Mouse (Mus musculus) urinary bladder, adult 2 months (tissue): Measurements from ENCODE around the gene Timm17b. TPM values are rescaled to one million over a fixed set of nuclear protein-coding genes. Genes with fewer than 3 reads are reported as not detected.
"Not testable (repeated sequence)": the region's sequence is repeated elsewhere in the genome, so short reads cannot be mapped to it uniquely, and the experiment has no call there.

Experiments used
- DNase-seq: peaks from one replicate; pipeline ENCODE4 v3.0.0; 2022; ENCODE audit warnings: low spot score
- polyA plus RNA-seq: library from polyadenylated mRNA; depleted of rRNA; stranded (reverse); fragments of >200 nt; gene quantifications from 2 replicates; pipeline ENCODE4 v1.2.3, GENCODE M21; 2012; rRNA removed

The Timm17b gene
- 22.2 and 23.7 TPM in 2 replicates for polyA plus RNA-seq

GRCm38 (mm10) chrX:7898880-7899874, at the start of gene Timm17b, which contains the start of gene Pqbp1:
Gene Timm17b, plus strand, starts transcription at chrX:7899357.
Gene Pqbp1, minus strand, starts transcription at chrX:7899269.
- peak; percentile 54 for DNase-seq

- DNase-seq, result no peak
Observed at GRCm38 (mm10) chrX:7854578-7854977, 44.6 kb upstream of the Timm17b start.

- DNase-seq, result no peak
Observed at GRCm38 (mm10) chrX:7859191-7859753, 39.9 kb upstream of the Timm17b start.

GRCm38 (mm10) chrX:7863181-7863580, 36.0 kb upstream of the Timm17b start:
- no peak for DNase-seq

GRCm38 (mm10) chrX:7864551-7864950, 34.6 kb upstream of the Timm17b start:
- DNase-seq, result no peak

- DNase-seq, result no peak
Observed at GRCm38 (mm10) chrX:7865343-7865742, 33.8 kb upstream of the Timm17b start.

GRCm38 (mm10) chrX:7865786-7866185, 33.4 kb upstream of the Timm17b start:
- no peak for DNase-seq

GRCm38 (mm10) chrX:7867141-7867540, 32.0 kb upstream of the Timm17b start:
- no peak for DNase-seq

- no peak for DNase-seq
Observed at GRCm38 (mm10) chrX:7868506-7868905, 30.7 kb upstream of the Timm17b start.

- DNase-seq, result no peak
Observed at GRCm38 (mm10) chrX:7869826-7870225, 29.3 kb upstream of the Timm17b start.

GRCm38 (mm10) chrX:7878007-7878419, 21.1 kb upstream of the Timm17b start, which contains the start of gene Pim2:
Gene Pim2, plus strand, starts transcription at chrX:7878262.
- DNase-seq, result peak; percentile 49

- DNase-seq, result no peak
Observed at GRCm38 (mm10) chrX:7878495-7878894, 20.7 kb upstream of the Timm17b start.

GRCm38 (mm10) chrX:7879819-7880218, 19.3 kb upstream of the Timm17b start:
- no peak for DNase-seq

GRCm38 (mm10) chrX:7883841-7884567, 15.2 kb upstream of the Timm17b start, which contains the start of gene Slc35a2:
Gene Slc35a2, plus strand, starts transcription at chrX:7884028.
- DNase-seq, result peak; percentile 58

GRCm38 (mm10) chrX:7898211-7898610, 946 bp upstream of the Timm17b start:
- DNase-seq, result no peak

- no peak for DNase-seq
Observed at GRCm38 (mm10) chrX:7904441-7904840, 5.3 kb downstream of the Timm17b start.

GRCm38 (mm10) chrX:7907735-7908134, 8.6 kb downstream of the Timm17b start, which contains the start of gene Gm10491:
Gene Gm10491, minus strand, starts transcription at chrX:7907835.
- no peak for DNase-seq

GRCm38 (mm10) chrX:7909242-7909641, 10.1 kb downstream of the Timm17b start, which contains the start of gene Gm10490:
Gene Gm10490, plus strand, starts transcription at chrX:7909542.
- not testable (repeated sequence) for DNase-seq

GRCm38 (mm10) chrX:7910473-7910872, 11.3 kb downstream of the Timm17b start:
- no peak for DNase-seq

- DNase-seq, result not testable (repeated sequence)
Observed at GRCm38 (mm10) chrX:7915669-7916068, 16.5 kb downstream of the Timm17b start.

GRCm38 (mm10) chrX:7917960-7918359, 18.8 kb downstream of the Timm17b start:
- not testable (repeated sequence) for DNase-seq
